Mouse (Mus musculus) adrenal gland, adult 2 months (tissue): ENCODE results near the gene Gpr27. TPM values are rescaled to one million over a fixed set of nuclear protein-coding genes. Genes with fewer than 3 reads are reported as not detected.

ENCODE experiments used
- polyA plus RNA-seq: library from polyadenylated mRNA; depleted of rRNA; stranded (reverse); fragments of >200 nt; gene quantifications from 2 replicates; pipeline ENCODE4 v1.2.3, GENCODE M21; 2012; rRNA removed
- total RNA-seq, 2 experiments: library from RNA; stranded (reverse); gene quantifications; 2 replicates each; pipeline ENCODE4 v1.2.3; 2021

Gpr27 gene
- total and polyA plus RNA-seq, 3 experiments: 2.1 to 6.7 (median 4.3) TPM

Other genes with a start within 250 kb of the Gpr27 start
- gene Foxp1, start 170.0 kb upstream of the Gpr27 start, total RNA-seq: 10 to 100 TPM; 38.7 to 41.4 TPM
- 43.7 and 44.1 TPM in 2 replicates for gene Foxp1, start 170.0 kb upstream of the Gpr27 start, polyA plus RNA-seq
- gene Eif4e3, start 25.9 kb upstream of the Gpr27 start, total RNA-seq: 10 to 100 TPM; 30.2 to 32.6 TPM
- 5.4 and 6.9 TPM in 2 replicates for gene Eif4e3, start 25.9 kb upstream of the Gpr27 start, polyA plus RNA-seq
- gene Gm20696, start 25.9 kb upstream of the Gpr27 start, total RNA-seq: 1 to 10 TPM; 2.3 to 3.0 TPM
- gene Gm20696, start 25.9 kb upstream of the Gpr27 start, polyA plus RNA-seq: 1.8 and 1.9 TPM in 2 replicates
- not detected for gene Prok2, start 33.7 kb downstream of the Gpr27 start, total RNA-seq
- not detected in 2 replicates for gene Prok2, start 33.7 kb downstream of the Gpr27 start, polyA plus RNA-seq